Comparison of ENCODE assay signal across 9 mouse cellular contexts in genomic region chr8:87944225-87944934, GRCm38 (mm10). TPM values are rescaled to one million over a fixed set of nuclear protein-coding genes. Genes with fewer than 3 reads are reported as not detected.
DNase-seq lines count a peak whose midpoint lies in the region; ATAC-seq and TF ChIP-seq lines count a peak whose summit lies in the region.
"Had no signal": no experiment of that assay in that cellular context is flagged by ENCODE, and none has a peak within 500 bp of the region (broad histone marks: within the 10 kb centered on the region; RNA-seq: fewer than 3 reads in every experiment).

No protein-coding gene starts in this region.

- no peaks in the 10 kb centered on the region for H3K9me3 ChIP-seq in intestine, embryonic 14.5 days (ENCODE audit: control insufficient read depth, low read length)
- no peaks in the 10 kb centered on the region for H3K9me3 ChIP-seq in intestine, postnatal 0 days (ENCODE audit: control insufficient read depth)
- H3K9me3 ChIP-seq in hindbrain, embryonic 13.5 days = no peaks in the 10 kb centered on the region

- no peaks in the 10 kb centered on the region for H3K36me3 ChIP-seq in intestine, embryonic 14.5 days (ENCODE audit: control insufficient read depth, insufficient read depth, low read length)
- H3K36me3 ChIP-seq in intestine, postnatal 0 days (ENCODE audit: control insufficient read depth, insufficient read depth) = no peaks in the 10 kb centered on the region
- 0 out of 2 replicates have a peak, but pooled peaks cover 3% of the 10 kb centered on the region for H3K36me3 ChIP-seq in hindbrain, embryonic 13.5 days

- H3K4me3 ChIP-seq in intestine, embryonic 14.5 days (ENCODE audit: low read depth, low read length) = no peak overlapping the region
- H3K4me3 ChIP-seq in intestine, postnatal 0 days (ENCODE audit: low read depth, low read length) = no peak overlapping the region
- H3K4me3 ChIP-seq in hindbrain, embryonic 13.5 days = peak overlapping the region; percentile 43; the same call in 1 of the 2 replicates

- no peak overlapping the region; the same call in 1 of the 2 replicates for H3K9ac ChIP-seq in intestine, embryonic 14.5 days (ENCODE audit: low read length)
- no peak overlapping the region for H3K9ac ChIP-seq in intestine, postnatal 0 days (ENCODE audit: low read depth, low read length)
- H3K9ac ChIP-seq in hindbrain, embryonic 13.5 days = peak overlapping the region; percentile 77

- TF ChIP-seq CTCF in intestine, postnatal 0 days (IDR thresholded peaks at IDR 0.05; ENCODE audit: low read depth) = no peak

- ATAC-seq in intestine, embryonic 14.5 days (replicated peaks; ENCODE audit: low FRiP score, low TSS enrichment, low read depth) = no peak
- ATAC-seq in intestine, postnatal 0 days = no peak
- no peak; the same call in 1 of the 2 replicates for ATAC-seq in hindbrain, embryonic 13.5 days (ENCODE audit: low FRiP score)
- no peak for ATAC-seq in inflammation-experienced regulatory T-cells, adult 6 months

- peak overlapping the region; percentile 87 for H3K4me2 ChIP-seq in intestine, embryonic 14.5 days (ENCODE audit: low read length)
- H3K4me2 ChIP-seq in intestine, postnatal 0 days (replicated peaks; ENCODE audit: low read depth) = no peak overlapping the region
- H3K4me2 ChIP-seq in hindbrain, embryonic 13.5 days = peak overlapping the region; percentile 71

- 49% methylated on average over 5 of the region's 5 CpGs for WGBS in intestine, embryonic 14.5 days
- WGBS in intestine, postnatal 0 days = 70% methylated on average over 5 of the region's 5 CpGs
- WGBS in hindbrain, embryonic 13.5 days = 21% methylated on average over 5 of the region's 5 CpGs

- H3K27me3 ChIP-seq in intestine, embryonic 14.5 days (replicated peaks; ENCODE audit: control insufficient read depth, insufficient read depth, low read length) = no peaks in the 10 kb centered on the region
- no peaks in the 10 kb centered on the region for H3K27me3 ChIP-seq in intestine, postnatal 0 days (replicated peaks; ENCODE audit: control insufficient read depth, insufficient read depth, low read length)
- H3K27me3 ChIP-seq in hindbrain, embryonic 13.5 days = no peaks in the 10 kb centered on the region

- DNase-seq in intestine, embryonic 14.5 days (ENCODE audit: low spot score) = peak; percentile 66
- DNase-seq in embryo, embryonic 11 days = peak; percentile 52
- DNase-seq in neural tube, embryonic 10.5 days (ENCODE audit: extremely low spot score, low spot score) = peak; percentile 60
- no peak for DNase-seq in frontal cortex, adult 2 months (ENCODE audit: extremely low spot score in 1 of 2, low spot score in 1 of 2)
- DNase-seq in kidney, postnatal 36 days = no peak

- H3K27ac ChIP-seq in intestine, embryonic 14.5 days (ENCODE audit: low read depth) = no peak overlapping the region
- no peak overlapping the region for H3K27ac ChIP-seq in intestine, postnatal 0 days (ENCODE audit: low read depth, low read length)
- H3K27ac ChIP-seq in hindbrain, embryonic 13.5 days = peak overlapping the region; percentile 44; the same call in 1 of the 2 replicates
- H3K27ac ChIP-seq: macrophage had no signal

- peaks cover 20% of the 10 kb centered on the region for H3K4me1 ChIP-seq in intestine, embryonic 14.5 days (replicated peaks; ENCODE audit: control insufficient read depth, insufficient read depth, low read length)
- H3K4me1 ChIP-seq in intestine, postnatal 0 days (replicated peaks; ENCODE audit: control insufficient read depth, insufficient read depth, low read length) = no peaks in the 10 kb centered on the region
- H3K4me1 ChIP-seq in hindbrain, embryonic 13.5 days (replicated peaks) = peaks cover 77% of the 10 kb centered on the region

RNA-seq across cellular contexts. Expression of gene Zfp423, which starts 15.0 kb away (rescaled TPM):
- 8.7 and 10.5 TPM in 2 replicates for polyA plus RNA-seq in intestine, embryonic 14.5 days (2014; fragmentation: Nextera tagmentation; extraction: Ambion mirVana)
- 1.6 and 1.8 TPM in 2 replicates for polyA plus RNA-seq in intestine, postnatal 0 days (2015; fragmentation: Nextera tagmentation; extraction: Ambion mirVana)
- 39.6 and 39.9 TPM in 2 replicates for polyA plus RNA-seq in hindbrain, embryonic 13.5 days (2015; fragmentation: Nextera tagmentation; extraction: Ambion mirVana)
- under 1 TPM in 1 of 3 experiments, not detected in 2; 0.42 TPM for polyA plus RNA-seq in inflammation-experienced regulatory T-cells, adult 6 months (2017; shearing (Covaris generic))
- 21.3 and 31.1 TPM in 2 replicates for polyA plus RNA-seq in frontal cortex, adult 2 months (2012; rRNA removed)
- polyA plus RNA-seq: macrophage had no signal

Comparison
In these comparisons a context has a peak if more than half of its experiments do, and no peak if none do; other contexts are left out.
1. DNase-seq: peak in intestine, embryonic 14.5 days (single experiment), embryo, embryonic 11 days (single experiment) and neural tube, embryonic 10.5 days (single experiment); none in frontal cortex, adult 2 months (0 of 2) and kidney, postnatal 36 days (0 of 2).